Mouse (Mus musculus): ENCODE measurements around the gene Man1c1.

Gene Man1c1

GRCm38 (mm10) chr4:134542726-134543125 is 161.4 kb downstream of the Man1c1 start:
- DNase-seq, result no peak

DNA sequence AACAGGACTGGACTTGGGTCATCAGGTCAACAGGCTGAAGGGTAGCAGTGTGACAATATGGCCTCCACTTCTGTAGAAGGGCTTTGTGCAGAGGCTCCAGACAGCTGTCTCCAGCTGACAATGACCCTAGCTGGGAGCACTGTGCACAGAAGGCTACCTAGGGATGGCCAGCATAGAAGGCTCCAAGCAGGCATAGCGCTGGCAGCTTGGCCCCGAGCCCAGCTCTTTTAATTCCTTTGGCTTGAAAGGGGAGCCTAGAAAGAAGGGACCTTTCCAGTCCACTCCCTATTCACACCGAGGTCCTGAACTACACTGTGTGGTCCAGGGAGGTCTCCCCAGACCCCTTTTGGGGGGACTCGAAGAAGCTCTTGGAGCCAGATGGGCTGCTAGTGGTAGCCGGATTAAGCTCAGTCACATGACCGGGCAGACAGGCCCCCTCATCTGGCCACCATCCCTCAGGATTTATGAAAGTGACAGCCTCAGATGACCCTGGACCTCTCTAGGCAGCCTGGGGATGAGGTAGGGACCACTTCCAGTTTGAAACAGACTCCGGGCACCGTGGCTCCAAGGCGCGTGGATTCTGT is 165.0 kb downstream of the Man1c1 start:
- no peak for DNase-seq

DNA sequence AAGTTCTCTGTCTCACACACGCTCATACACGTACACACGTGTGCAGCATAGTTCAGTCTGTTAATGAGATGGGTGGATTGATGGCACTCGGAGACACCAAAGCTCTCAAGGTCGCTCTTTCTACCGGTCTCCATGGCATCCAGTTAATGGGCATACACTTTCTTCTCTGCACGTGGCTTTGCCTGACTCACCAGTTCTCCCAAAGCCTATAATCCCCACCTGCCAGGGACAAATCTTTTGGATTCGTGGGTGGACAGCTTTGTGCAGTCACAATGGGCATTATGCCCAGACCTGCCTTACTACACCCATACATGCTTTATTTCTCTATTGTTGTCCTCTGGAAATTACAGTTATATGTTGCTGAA is 168.3 kb downstream of the Man1c1 start:
- no peak for DNase-seq

GRCm38 (mm10) chr4:134534932-134535786 is 168.9 kb downstream of the Man1c1 start, which contains the start of gene Mtfr1l:
Gene Mtfr1l, minus strand, starts transcription at chr4:134535387.
- DNase-seq, result peak; percentile 99

DNA sequence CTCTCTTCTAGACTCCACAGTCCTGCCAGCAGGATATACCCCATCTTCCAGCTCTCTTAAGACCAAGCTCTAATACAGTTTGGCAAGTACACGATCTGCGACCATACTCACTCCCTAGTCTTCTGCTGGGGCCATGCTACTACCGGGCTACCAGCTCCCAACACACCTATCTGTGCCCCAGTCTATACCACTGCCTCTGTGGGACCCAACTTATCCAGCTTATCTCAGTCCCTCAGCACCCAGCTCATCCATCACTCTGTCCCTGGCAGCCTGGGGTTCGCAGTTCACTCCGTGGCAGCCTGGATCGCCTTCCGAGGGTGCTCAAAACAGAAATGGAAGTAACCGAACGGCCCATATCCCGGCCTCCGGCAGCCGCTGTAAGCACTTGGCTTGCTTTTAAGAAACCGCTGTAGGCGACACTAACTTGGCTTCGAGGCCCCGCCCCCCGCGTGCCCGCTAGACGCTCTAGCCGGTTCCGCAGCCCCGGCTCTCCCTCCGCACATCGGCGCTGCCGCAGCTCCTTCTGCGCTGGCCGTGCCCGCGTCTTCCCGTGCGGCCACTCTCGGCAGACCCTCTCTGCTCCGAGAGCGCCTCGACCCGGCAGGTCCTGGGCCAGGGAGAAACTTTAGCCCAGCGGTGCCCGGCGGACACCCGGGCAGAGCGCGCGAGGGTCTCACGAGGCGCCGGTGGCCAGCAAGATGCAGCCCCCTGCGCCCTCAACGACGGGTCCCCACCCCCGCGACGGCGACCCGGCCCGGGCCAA is 169.8 kb downstream of the Man1c1 start:
- DNase-seq, result peak; percentile 83

GRCm38 (mm10) chr4:134533421-134533820 is 170.7 kb downstream of the Man1c1 start:
- no peak for DNase-seq

- peak; percentile 74 for DNase-seq
These were observed 171.2 kb downstream of the Man1c1 start for GRCm38 (mm10) chr4:134532928-134533327.

- no peak for DNase-seq
These were observed 177.9 kb downstream of the Man1c1 start for GRCm38 (mm10) chr4:134526220-134526619.

- DNase-seq, result no peak
These were observed 178.3 kb downstream of the Man1c1 start for GRCm38 (mm10) chr4:134525806-134526205.

GRCm38 (mm10) chr4:134523447-134523846 is 180.6 kb downstream of the Man1c1 start:
- DNase-seq, result no peak

- no peak for DNase-seq
These were observed 184.8 kb downstream of the Man1c1 start for GRCm38 (mm10) chr4:134519281-134519680.

- no peak for DNase-seq
These were observed 185.5 kb downstream of the Man1c1 start for GRCm38 (mm10) chr4:134518541-134518940.

- no peak for DNase-seq
These were observed 186.4 kb downstream of the Man1c1 start for GRCm38 (mm10) chr4:134517719-134518118.

DNA sequence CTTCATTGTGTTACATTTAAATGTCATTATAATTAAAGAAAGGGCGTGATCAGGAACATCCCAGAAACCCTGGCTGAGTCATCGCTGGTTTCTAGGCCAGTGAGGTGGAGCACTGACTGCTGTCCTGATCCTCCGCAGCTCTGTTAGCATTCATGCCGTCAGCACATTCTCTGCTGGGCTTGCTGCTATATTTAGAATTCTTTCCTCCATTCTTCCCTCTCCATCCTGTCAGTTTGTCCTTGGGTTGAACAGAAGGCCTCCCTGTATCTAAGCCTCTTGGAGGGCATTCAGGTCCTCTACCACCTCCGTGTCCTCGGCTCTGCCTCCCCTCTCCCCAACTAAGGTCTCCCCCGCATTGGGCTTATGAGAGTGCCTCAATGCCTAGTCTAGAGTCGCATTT is 187.1 kb downstream of the Man1c1 start:
- DNase-seq, result no peak

DNA sequence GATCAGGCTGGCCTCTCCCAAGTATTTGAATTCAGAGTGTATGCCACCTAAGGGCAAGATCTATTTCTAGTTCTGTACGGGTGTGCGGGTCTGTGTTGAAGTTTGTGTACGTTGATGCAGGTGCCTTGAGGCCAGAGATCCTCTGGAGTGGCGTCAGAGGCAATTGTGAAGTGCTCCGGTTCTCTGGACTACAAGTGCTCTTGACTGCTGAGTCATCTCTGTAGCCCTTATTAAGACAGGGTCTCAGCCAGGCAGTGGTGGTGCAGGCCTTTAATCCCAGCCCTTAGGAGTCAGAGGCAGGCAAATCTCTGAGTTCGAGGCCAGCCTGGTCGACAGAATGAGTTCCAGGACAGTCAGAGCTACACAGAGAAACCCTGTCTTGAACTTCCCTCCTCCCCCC is 188.5 kb downstream of the Man1c1 start:
- DNase-seq, result peak; percentile 80

DNA sequence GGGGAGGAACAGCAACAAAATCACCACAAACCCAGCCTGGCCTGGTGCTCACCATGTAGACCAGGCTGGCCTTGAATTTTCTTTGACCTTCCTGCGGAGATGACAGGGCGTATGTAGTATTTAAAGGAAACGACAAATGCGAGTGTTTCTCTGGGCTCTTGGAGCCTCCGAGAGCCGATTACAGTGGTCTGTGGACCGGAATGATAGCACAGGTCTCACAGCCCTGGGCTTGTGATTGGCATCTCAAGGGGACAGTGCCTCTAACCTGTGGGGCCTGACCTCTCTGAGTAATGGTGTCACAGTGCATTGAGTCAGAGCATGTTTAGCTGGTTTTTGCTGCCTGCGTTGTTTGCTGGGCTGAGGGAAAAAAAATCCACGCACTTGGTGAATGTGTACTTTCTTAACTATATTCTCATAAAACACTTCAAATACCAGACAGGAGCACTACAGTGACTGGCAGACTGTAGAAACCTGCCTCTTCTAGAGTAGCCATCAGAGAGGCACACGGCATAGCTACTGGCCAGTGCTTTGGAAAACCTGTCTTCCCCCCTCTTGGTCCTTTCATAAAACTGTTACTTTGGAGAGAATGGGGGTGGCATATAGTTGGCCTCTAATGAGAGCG is 189.7 kb downstream of the Man1c1 start:
- DNase-seq, result peak; percentile 58

DNA sequence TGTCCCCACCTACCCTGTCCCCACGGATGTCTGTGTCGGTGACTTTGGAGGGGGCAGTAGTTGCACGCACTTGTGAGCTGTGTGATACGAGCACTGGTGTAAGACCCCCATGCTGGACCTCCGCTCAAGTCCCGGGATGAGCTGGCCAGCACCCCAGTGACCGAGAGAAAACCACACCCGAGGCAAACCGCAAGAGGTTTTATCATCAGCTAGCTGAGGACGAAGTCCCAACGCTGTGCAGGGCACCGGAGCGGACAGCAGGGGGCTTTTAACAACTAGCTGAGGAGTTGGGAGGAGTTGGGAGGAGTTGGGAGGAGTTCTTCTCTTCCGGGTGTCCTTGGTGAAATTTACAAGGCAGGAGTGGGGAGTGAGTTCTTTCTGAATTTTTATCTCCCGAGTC is 191.3 kb downstream of the Man1c1 start:
- DNase-seq, result peak; percentile 88

DNA sequence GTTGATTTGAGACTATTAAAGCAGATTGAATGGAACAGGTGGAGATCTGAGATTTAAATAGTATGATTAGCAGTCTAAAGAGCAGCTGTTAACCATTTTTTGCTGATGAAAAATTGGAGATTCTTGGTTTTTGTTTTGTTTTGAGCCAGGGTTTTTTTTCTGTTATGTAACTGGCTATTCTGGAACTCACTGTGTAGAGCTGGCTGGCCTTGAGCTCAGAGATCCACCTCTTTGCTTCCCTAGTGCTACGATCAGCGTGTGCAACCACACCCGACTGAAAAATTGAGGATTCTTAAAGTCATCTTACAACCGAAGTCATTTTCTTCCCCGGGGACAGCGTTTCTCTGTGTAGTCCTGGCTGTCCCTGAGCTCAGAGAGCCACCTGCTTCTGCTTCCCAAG is 192.4 kb downstream of the Man1c1 start:
- DNase-seq, result no peak
